Mouse (Mus musculus): ENCODE measurements around the gene Trex2. TPM values are rescaled to one million over a fixed set of nuclear protein-coding genes. Genes with fewer than 3 reads are reported as not detected.

Trex2 gene
- not detected for polyA plus RNA-seq (2015; fragmentation: Illumina TruSeq; extraction: RNeasy Lipid Tissue Mini Kit (QIAGEN cat#74804); ENCODE audit: low read depth, low replicate concordance)

GRCm38 (mm10) chrX:73435252-73435651 lies at the start of gene Trex2:
Gene Trex2 (minus strand): TSS chrX:73435344.

GRCm38 (mm10) chrX:73483484-73483810 lies 48.3 kb upstream of the Trex2 start, which contains the start of gene Bgn:
Gene Bgn (plus strand): TSS chrX:73483602.

GRCm38 (mm10) chrX:73458877-73459392 lies 23.8 kb upstream of the Trex2 start, which contains the start of gene Haus7:
Gene Haus7 (minus strand): TSS chrX:73459044.

GRCm38 (mm10) chrX:73410880-73411517 lies 24.1 kb downstream of the Trex2 start, which contains the start of gene Zfp92:
Gene Zfp92 (plus strand): TSS chrX:73411096.

GRCm38 (mm10) chrX:73398636-73399035 lies 36.5 kb downstream of the Trex2 start, which contains the start of gene Gm18336:
Gene Gm18336 (minus strand): TSS chrX:73398736.

Other genes starting within 250 kb of the Trex2 start
- 1.9 TPM for gene Xlr3b, start 243.1 kb downstream of the Trex2 start, polyA plus RNA-seq (2015; fragmentation: Illumina TruSeq; extraction: RNeasy Lipid Tissue Mini Kit (QIAGEN cat#74804); ENCODE audit: low read depth, low replicate concordance)
- gene Xlr4b, start 221.0 kb downstream of the Trex2 start, polyA plus RNA-seq (2015; fragmentation: Illumina TruSeq; extraction: RNeasy Lipid Tissue Mini Kit (QIAGEN cat#74804); ENCODE audit: low read depth, low replicate concordance): 0.74 TPM
- 14.6 TPM for gene F8a, start 207.1 kb downstream of the Trex2 start, polyA plus RNA-seq (2015; fragmentation: Illumina TruSeq; extraction: RNeasy Lipid Tissue Mini Kit (QIAGEN cat#74804); ENCODE audit: low read depth, low replicate concordance)
- not detected for gene Xlr4c, start 192.2 kb downstream of the Trex2 start, polyA plus RNA-seq (2015; fragmentation: Illumina TruSeq; extraction: RNeasy Lipid Tissue Mini Kit (QIAGEN cat#74804); ENCODE audit: low read depth, low replicate concordance)
- gene Xlr3c, start 170.0 kb downstream of the Trex2 start, polyA plus RNA-seq (2015; fragmentation: Illumina TruSeq; extraction: RNeasy Lipid Tissue Mini Kit (QIAGEN cat#74804); ENCODE audit: low read depth, low replicate concordance): not detected
- gene Xlr5a, start 142.4 kb downstream of the Trex2 start, polyA plus RNA-seq (2015; fragmentation: Illumina TruSeq; extraction: RNeasy Lipid Tissue Mini Kit (QIAGEN cat#74804); ENCODE audit: low read depth, low replicate concordance): not detected
- not detected for gene Xlr5c, start 142.4 kb downstream of the Trex2 start, polyA plus RNA-seq (2015; fragmentation: Illumina TruSeq; extraction: RNeasy Lipid Tissue Mini Kit (QIAGEN cat#74804); ENCODE audit: low read depth, low replicate concordance)
- not detected for gene Gm45015, start 98.5 kb downstream of the Trex2 start, polyA plus RNA-seq (2015; fragmentation: Illumina TruSeq; extraction: RNeasy Lipid Tissue Mini Kit (QIAGEN cat#74804); ENCODE audit: low read depth, low replicate concordance)
- gene Zfp275, start 92.7 kb downstream of the Trex2 start, polyA plus RNA-seq (2015; fragmentation: Illumina TruSeq; extraction: RNeasy Lipid Tissue Mini Kit (QIAGEN cat#74804); ENCODE audit: low read depth, low replicate concordance): 13.9 TPM
- gene Gm18336, start 36.6 kb downstream of the Trex2 start, polyA plus RNA-seq (2015; fragmentation: Illumina TruSeq; extraction: RNeasy Lipid Tissue Mini Kit (QIAGEN cat#74804); ENCODE audit: low read depth, low replicate concordance): 0.19 TPM
- 2.3 TPM for gene Zfp92, start 24.2 kb downstream of the Trex2 start, polyA plus RNA-seq (2015; fragmentation: Illumina TruSeq; extraction: RNeasy Lipid Tissue Mini Kit (QIAGEN cat#74804); ENCODE audit: low read depth, low replicate concordance)
- 12.0 TPM for gene Haus7, start 23.7 kb upstream of the Trex2 start, polyA plus RNA-seq (2015; fragmentation: Illumina TruSeq; extraction: RNeasy Lipid Tissue Mini Kit (QIAGEN cat#74804); ENCODE audit: low read depth, low replicate concordance)
- 13.7 TPM for gene Bgn, start 48.3 kb upstream of the Trex2 start, polyA plus RNA-seq (2015; fragmentation: Illumina TruSeq; extraction: RNeasy Lipid Tissue Mini Kit (QIAGEN cat#74804); ENCODE audit: low read depth, low replicate concordance)
- gene Atp2b3, start 67.7 kb upstream of the Trex2 start, polyA plus RNA-seq (2015; fragmentation: Illumina TruSeq; extraction: RNeasy Lipid Tissue Mini Kit (QIAGEN cat#74804); ENCODE audit: low read depth, low replicate concordance): 55.4 TPM
- 0.68 TPM for gene Dusp9, start 204.1 kb upstream of the Trex2 start, polyA plus RNA-seq (2015; fragmentation: Illumina TruSeq; extraction: RNeasy Lipid Tissue Mini Kit (QIAGEN cat#74804); ENCODE audit: low read depth, low replicate concordance)
- 115 TPM for gene Pnck, start 224.8 kb upstream of the Trex2 start, polyA plus RNA-seq (2015; fragmentation: Illumina TruSeq; extraction: RNeasy Lipid Tissue Mini Kit (QIAGEN cat#74804); ENCODE audit: low read depth, low replicate concordance)
- 75.3 TPM for gene Slc6a8, start 237.8 kb upstream of the Trex2 start, polyA plus RNA-seq (2015; fragmentation: Illumina TruSeq; extraction: RNeasy Lipid Tissue Mini Kit (QIAGEN cat#74804); ENCODE audit: low read depth, low replicate concordance)